Mouse (Mus musculus): ENCODE measurements around the gene Rap1gds1. TPM values are rescaled to one million over a fixed set of nuclear protein-coding genes. Genes with fewer than 3 reads are reported as not detected.

Gene Rap1gds1
- polyA plus RNA-seq, 1 experiment from 2014 or later, result 61.3 TPM

DNA sequence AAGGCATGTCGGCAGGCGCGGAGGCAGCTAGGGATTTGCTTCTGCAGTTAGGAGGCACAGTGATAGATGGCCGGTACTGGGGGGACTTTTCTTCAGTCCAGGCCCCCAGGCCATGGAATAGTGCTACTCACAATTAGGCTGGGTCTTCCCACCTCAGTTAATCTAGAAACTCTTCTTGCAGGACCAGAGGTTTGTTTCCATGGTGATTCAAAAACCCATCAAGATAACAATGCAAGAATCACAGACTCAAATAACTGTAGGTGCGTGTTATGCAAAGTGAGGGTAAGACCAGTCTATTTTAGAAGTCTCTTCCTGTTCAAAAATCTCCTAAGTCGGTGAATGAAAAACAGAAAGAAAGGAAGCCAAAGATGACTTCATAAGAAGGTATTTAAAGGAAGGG, 4.8 kb upstream of the Rap1gds1 start:
- Histone ChIP-seq H3K27ac (no peak overlapping the region), H3K4me3 (no peak overlapping the region), H3K9me3 (no peaks in the 10 kb centered on the region), H3K36me3 (no peaks in the 10 kb centered on the region), H3K27me3 (ENCODE audit: insufficient read depth, poor library complexity, severe bottlenecking) (peaks cover 7% of the 10 kb centered on the region; the same call in 1 of the 2 replicates), H3K4me1 (replicated peaks) (peaks cover 17% of the 10 kb centered on the region; the same call in 1 of the 2 replicates)
- 92% methylated on average over 6 of the region's 6 CpGs for WGBS
- no peak for DNase-seq (ENCODE audit: low spot score)

DNA sequence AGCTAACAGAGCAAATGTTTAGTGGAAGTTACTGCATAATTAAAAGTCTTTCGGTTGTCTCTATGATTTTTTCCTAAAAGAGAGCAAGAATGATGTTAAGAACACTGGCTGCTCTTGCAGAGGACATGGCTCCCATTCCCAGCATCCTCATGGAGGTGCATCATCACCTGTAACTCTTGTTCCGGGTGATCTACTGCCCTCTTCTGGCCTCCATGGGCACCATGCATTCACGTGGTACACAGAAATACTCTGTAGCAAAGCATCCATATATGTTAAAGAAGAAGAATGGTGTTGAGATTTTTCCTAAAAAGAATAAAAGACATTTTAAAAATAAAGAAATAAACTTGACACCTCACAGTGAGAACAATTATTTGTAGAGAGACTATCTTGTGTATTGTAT, 3.0 kb upstream of the Rap1gds1 start:
- H3K4me1 ChIP-seq (replicated peaks), result peaks cover 25% of the 10 kb centered on the region; the same call in 1 of the 2 replicates
- no peaks in the 10 kb centered on the region for H3K36me3 ChIP-seq
- H3K9me3 ChIP-seq, result no peaks in the 10 kb centered on the region
- H3K27me3 ChIP-seq (ENCODE audit: insufficient read depth, poor library complexity, severe bottlenecking), result peaks cover 7% of the 10 kb centered on the region; the same call in 1 of the 2 replicates
- H3K27ac ChIP-seq, result no peak overlapping the region
- WGBS, result 78% methylated on average over 3 of the region's 3 CpGs
- no peak for DNase-seq (ENCODE audit: low spot score)
- H3K4me3 ChIP-seq, result no peak overlapping the region

DNA sequence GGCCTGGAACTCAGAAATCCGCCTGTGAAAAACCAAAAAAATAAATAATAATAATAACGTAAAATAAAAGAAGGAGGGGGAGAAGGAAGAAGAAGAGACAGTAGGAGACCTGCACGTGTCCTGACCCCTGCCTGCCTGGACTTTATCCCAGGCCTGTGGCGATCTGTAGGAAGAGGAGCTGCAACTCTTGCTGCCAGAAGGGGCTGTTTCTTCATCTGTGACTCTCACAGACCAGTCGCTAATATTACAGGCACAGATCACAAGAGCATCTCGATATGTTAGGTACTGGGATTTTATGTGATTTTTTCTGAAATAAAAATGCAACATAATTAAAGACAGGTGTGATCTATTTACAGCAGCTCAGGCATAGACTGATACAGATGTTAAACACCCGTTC, 1.1 kb upstream of the Rap1gds1 start:
- Histone ChIP-seq H3K27me3 (ENCODE audit: insufficient read depth, poor library complexity, severe bottlenecking) (peaks cover 7% of the 10 kb centered on the region; the same call in 1 of the 2 replicates), H3K4me1 (replicated peaks) (peaks cover 25% of the 10 kb centered on the region; the same call in 1 of the 2 replicates), H3K27ac (peak overlapping the region; percentile 95), H3K9me3 (no peaks in the 10 kb centered on the region), H3K4me3 (peak overlapping the region; percentile 90), H3K36me3 (no peaks in the 10 kb centered on the region)
- DNase-seq (ENCODE audit: low spot score), result no peak
- WGBS, result 16% methylated on average over 7 of the region's 7 CpGs

DNA sequence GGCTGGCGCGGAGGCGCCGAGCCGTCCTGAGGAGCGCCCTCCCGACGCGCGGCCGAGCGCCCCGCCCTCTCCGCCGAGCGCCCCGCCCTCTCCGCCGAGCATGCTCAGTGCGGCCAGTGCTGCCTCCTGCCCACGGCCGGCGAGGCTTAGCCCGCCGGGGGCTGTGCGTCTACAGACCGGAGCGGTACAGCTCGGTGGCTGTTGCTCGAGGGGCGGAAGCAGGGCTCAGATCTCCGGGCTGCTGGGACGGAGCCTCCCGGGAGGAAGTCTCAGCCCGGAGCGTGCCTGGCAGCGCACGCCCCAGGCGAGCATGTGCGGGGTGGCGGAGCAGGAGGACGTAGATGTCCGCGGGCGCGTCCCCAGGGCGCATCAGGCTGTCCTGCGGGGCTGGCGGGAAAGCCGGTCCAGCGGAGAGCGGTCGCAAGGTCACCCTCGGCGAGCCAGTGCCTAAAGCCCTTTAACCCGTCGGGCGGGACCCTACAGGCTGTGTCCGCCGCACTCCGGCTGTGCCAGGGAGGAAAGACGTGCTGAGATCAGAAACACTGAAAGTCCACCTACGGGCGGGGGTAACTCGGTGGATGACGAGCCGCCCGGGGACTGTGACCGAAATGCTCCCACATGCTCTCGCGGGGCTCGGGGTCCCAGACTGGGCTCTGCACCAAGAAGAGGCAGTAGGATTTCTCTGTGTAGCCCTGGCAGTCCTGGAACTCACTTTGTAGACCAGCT, 495 bp upstream of the Rap1gds1 start:
- H3K27me3 ChIP-seq (ENCODE audit: insufficient read depth, poor library complexity, severe bottlenecking), result peaks cover 7% of the 10 kb centered on the region; the same call in 1 of the 2 replicates
- H3K36me3 ChIP-seq, result no peaks in the 10 kb centered on the region
- peak overlapping the region; percentile 90 for H3K4me3 ChIP-seq
- WGBS, result under 1% methylated on average over 72 of the region's 72 CpGs
- H3K4me1 ChIP-seq (replicated peaks), result peaks cover 25% of the 10 kb centered on the region; the same call in 1 of the 2 replicates
- no peaks in the 10 kb centered on the region for H3K9me3 ChIP-seq
- peak overlapping the region; percentile 95 for H3K27ac ChIP-seq
- DNase-seq (ENCODE audit: low spot score), result peak; percentile 92

DNA sequence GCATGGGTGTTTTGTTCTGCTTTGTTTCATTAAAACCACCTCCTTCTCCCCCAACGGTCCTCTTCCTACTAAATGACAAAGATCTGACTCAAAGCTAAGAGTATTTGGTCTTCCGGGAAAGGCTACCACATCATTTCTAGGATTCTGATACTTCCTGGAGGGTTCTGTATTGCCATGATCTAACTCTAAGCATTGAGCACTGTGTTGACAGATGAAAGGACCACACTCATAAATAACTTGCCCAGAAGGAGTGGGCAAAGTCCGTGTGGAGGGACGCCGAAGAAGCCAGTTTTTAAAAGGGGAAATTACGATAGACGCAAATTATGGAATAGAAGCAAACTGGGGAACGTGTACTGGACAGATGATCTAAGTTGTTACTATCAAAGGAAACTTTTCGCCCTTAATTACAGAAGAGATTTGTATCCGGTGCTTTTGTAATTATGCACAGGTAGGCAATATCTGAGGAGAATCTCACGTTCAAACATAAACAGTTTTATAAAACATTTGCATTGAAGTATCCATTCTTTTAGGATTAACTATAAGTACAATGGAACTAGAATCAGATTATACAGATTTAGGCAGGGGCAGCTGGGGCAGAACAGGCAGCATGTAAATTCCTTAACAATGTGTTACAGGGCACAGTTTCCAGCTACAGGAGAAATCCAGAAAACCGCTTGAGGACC, 1.1 kb downstream of the Rap1gds1 start:
- Histone ChIP-seq H3K36me3 (no peaks in the 10 kb centered on the region), H3K27ac (peak overlapping the region; percentile 98), H3K27me3 (ENCODE audit: insufficient read depth, poor library complexity, severe bottlenecking) (peaks cover 7% of the 10 kb centered on the region; the same call in 1 of the 2 replicates), H3K4me3 (peak overlapping the region; percentile 90), H3K9me3 (no peaks in the 10 kb centered on the region), H3K4me1 (replicated peaks) (peaks cover 25% of the 10 kb centered on the region; the same call in 1 of the 2 replicates)
- 13% methylated on average over 12 of the region's 12 CpGs for WGBS
- DNase-seq (ENCODE audit: low spot score), result no peak

DNA sequence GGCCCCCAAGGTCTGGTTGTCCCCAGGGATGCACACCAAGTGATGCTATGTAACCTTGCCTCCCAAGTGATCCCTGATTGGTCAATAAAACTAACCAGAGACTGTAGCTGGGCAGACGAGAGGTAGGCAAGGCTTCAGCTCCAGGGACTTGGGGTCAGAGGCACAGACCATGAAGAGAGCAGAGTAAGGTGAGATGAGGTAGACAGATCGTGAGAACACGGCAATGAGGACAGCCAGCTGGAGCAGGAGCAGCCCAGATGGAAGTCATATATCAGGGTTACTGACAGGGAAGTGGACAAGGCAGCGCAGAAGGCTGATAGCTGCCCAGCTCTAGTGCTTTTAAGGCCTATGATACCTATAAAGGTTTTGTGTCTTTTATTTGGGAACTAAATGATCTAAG, 5.5 kb downstream of the Rap1gds1 start:
- peaks cover 9% of the 10 kb centered on the region; the same call in 1 of the 2 replicates for H3K4me1 ChIP-seq (replicated peaks)
- H3K27me3 ChIP-seq (ENCODE audit: insufficient read depth, poor library complexity, severe bottlenecking), result no peaks in the 10 kb centered on the region
- no peak overlapping the region for H3K4me3 ChIP-seq
- H3K9me3 ChIP-seq, result no peaks in the 10 kb centered on the region
- 79% methylated on average over 4 of the region's 4 CpGs for WGBS
- no peak for DNase-seq (ENCODE audit: low spot score)
- H3K36me3 ChIP-seq, result no peaks in the 10 kb centered on the region
- no peak overlapping the region for H3K27ac ChIP-seq

DNA sequence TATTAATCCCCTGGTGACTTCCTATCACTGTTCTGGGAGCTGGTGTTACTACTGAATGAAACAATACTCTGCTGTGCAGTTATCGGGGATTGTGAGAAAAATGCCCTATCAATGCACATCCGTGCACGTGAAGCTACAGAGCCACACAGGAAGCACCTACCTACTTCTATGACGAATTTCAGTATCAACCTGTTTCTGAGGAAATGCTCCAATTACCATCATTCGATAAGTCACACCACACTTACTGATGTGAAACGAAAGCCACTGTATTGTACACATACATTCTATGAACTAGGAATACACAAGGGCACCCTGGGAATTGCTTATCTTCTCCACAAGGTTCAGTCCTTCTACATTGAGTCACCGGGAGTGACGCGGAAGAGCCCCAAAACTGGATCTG, 10.9 kb downstream of the Rap1gds1 start:
- Histone ChIP-seq H3K27me3 (ENCODE audit: insufficient read depth, poor library complexity, severe bottlenecking) (no peaks in the 10 kb centered on the region), H3K4me1 (replicated peaks) (no peaks in the 10 kb centered on the region), H3K4me3 (no peak overlapping the region), H3K27ac (no peak overlapping the region), H3K9me3 (no peaks in the 10 kb centered on the region), H3K36me3 (peaks cover 15% of the 10 kb centered on the region)
- no peak for DNase-seq (ENCODE audit: low spot score)
- 97% methylated on average over 9 of the region's 9 CpGs for WGBS

DNA sequence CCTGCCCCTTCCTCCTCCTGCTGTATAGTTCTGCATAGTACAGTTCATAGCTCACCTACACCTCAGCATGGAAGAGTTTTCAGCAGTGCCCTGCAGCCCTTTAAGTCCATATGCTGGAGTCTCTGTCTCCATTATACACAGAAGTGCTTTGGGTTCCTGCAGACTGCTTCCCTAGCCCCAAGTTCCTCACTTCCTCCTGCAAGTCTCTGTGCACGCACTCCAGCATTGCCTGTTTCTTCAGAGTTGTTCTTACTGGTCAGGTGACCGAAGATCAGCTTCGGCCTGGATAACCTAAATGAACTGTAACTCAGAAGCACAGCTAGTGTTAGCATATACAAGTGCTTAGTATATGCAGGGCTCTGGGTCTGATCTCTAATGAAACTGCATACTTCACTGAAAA, 12.9 kb downstream of the Rap1gds1 start:
- H3K27me3 ChIP-seq (ENCODE audit: insufficient read depth, poor library complexity, severe bottlenecking), result no peaks in the 10 kb centered on the region
- H3K36me3 ChIP-seq, result peaks cover 15% of the 10 kb centered on the region
- no peak overlapping the region for H3K27ac ChIP-seq
- H3K4me3 ChIP-seq, result no peak overlapping the region
- WGBS, result 97% methylated on average over 3 of the region's 3 CpGs
- no peak for DNase-seq (ENCODE audit: low spot score)
- H3K9me3 ChIP-seq, result no peaks in the 10 kb centered on the region
- no peaks in the 10 kb centered on the region for H3K4me1 ChIP-seq (replicated peaks)

DNA sequence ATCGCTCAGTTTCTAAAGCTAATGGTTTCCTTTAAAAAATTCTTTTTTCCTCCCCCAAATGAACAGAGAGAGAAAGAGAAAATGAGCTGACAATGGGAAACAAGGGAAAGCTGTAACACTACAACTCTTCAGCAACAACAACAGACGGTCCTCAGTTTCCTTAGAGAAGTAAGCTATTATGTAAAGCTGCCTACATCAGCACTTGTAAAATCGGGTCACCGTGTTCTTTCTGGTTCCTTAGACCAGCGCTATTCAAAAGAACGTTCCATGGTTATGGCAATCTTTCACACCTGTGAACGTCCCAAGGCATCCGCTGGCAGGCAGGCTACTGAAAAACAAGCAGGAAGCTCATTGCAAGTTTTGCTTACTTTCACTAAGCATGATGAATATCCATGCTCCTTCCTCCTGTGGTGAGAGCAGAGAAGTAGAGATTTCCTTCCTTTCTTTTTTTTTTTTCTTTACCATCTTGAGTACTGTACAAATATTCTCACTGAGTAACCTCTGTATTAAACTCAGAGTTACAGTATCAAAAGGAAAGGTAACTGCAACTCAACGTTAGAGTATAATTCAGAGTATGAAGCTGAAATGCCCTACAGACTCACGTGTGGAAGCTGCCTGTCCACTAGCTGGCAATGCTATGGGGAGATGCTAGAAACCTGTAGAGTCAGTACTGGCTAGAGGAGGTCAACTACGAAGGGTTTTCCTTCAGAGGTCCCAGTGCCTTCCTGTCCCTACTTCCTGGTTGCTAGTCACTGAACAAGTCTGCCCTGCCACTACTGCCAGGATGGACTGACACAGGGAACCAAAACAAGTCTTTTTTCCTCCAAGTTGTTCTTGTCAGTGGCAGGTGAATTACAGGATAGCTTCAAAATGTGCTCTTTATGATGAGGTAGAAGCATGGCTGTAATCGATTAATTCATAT, 26.0 kb downstream of the Rap1gds1 start:
- DNase-seq (ENCODE audit: low spot score), result no peak
- Histone ChIP-seq H3K4me3 (no peak overlapping the region), H3K27ac (no peak overlapping the region), H3K36me3 (peaks cover 31% of the 10 kb centered on the region), H3K9me3 (no peaks in the 10 kb centered on the region), H3K27me3 (ENCODE audit: insufficient read depth, poor library complexity, severe bottlenecking) (no peaks in the 10 kb centered on the region), H3K4me1 (replicated peaks) (no peaks in the 10 kb centered on the region)
- 93% methylated on average over 12 of the region's 12 CpGs for WGBS

DNA sequence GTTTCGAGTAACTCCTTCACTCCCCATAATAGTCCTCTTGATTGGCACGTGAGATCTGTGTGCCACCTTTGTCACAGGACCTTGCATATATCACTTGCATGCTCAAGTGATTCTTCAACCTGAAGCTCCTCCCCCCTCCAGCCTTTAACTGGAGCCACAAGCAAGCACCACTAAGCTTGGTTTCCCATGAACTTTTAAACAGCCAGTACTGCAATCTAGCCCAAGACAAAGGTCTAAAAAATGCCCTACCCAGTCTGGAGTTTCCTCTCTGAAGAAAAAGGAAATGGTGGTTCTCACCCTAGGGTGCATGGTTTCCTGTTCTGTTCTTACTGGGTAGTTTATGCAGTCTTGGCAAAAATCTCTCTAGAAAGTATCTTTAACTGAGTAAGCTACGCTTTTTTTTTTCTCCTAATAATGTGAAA, 32.6 kb downstream of the Rap1gds1 start:
- H3K4me3 ChIP-seq, result no peak overlapping the region
- 0 out of 2 replicates have a peak, but pooled peaks cover 5% of the 10 kb centered on the region for H3K9me3 ChIP-seq
- H3K27ac ChIP-seq, result no peak overlapping the region
- H3K36me3 ChIP-seq, result peaks cover 25% of the 10 kb centered on the region
- DNase-seq (ENCODE audit: low spot score), result no peak
- H3K4me1 ChIP-seq (replicated peaks), result no peaks in the 10 kb centered on the region
- WGBS, result 89% methylated on average over 3 of the region's 3 CpGs
- H3K27me3 ChIP-seq (ENCODE audit: insufficient read depth, poor library complexity, severe bottlenecking), result no peaks in the 10 kb centered on the region

DNA sequence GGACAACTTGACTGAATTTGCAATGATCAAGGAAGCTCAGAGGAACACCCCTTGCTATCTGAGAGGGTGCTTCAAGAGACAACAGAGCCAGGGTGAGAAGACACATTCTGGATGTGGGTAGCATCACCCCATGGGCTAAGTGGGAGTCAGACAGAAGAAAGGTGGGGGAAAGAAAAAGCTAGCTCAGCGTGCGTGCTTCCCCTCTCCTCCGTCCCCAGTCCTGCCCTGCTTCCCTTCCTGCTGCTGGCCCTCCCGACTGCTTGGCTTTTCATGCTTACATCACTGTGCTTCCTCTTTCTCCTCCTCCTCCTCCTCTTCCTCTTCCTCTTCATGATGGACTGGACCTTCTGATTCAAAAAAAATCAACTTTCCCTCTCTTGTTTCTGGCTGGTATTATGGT, 33.1 kb downstream of the Rap1gds1 start:
- H3K4me1 ChIP-seq (replicated peaks), result no peaks in the 10 kb centered on the region
- no peaks in the 10 kb centered on the region for H3K27me3 ChIP-seq (ENCODE audit: insufficient read depth, poor library complexity, severe bottlenecking)
- no peak overlapping the region for H3K4me3 ChIP-seq
- WGBS, result 82% methylated on average over 4 of the region's 4 CpGs
- no peak for DNase-seq (ENCODE audit: low spot score)
- no peak overlapping the region for H3K27ac ChIP-seq
- 0 out of 2 replicates have a peak, but pooled peaks cover 5% of the 10 kb centered on the region for H3K9me3 ChIP-seq
- peaks cover 24% of the 10 kb centered on the region for H3K36me3 ChIP-seq

DNA sequence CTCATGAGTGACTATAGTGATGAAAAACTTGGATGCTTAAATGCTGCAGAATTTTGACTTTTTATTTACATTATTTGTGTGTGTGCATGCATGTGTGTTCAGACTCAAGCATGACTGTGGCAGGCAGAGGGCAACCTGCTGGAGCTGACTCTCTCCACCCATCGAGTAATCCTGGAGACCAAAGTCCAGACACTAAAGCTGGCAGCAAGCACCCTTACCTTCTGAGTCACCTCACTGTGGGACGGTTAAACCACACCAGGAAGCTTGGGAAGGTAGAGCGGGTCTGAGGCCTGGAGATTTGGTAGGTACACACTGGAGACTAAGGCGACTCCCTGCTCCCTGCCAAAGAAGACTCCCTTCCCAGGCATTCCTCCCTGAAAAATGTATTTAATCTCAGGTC, 38.0 kb downstream of the Rap1gds1 start:
- H3K9me3 ChIP-seq, result 0 out of 2 replicates have a peak, but pooled peaks cover 5% of the 10 kb centered on the region
- no peak overlapping the region for H3K4me3 ChIP-seq
- no peaks in the 10 kb centered on the region for H3K4me1 ChIP-seq (replicated peaks)
- H3K36me3 ChIP-seq, result peaks cover 23% of the 10 kb centered on the region
- WGBS, result 89% methylated on average over 4 of the region's 4 CpGs
- H3K27ac ChIP-seq, result no peak overlapping the region
- no peaks in the 10 kb centered on the region for H3K27me3 ChIP-seq (ENCODE audit: insufficient read depth, poor library complexity, severe bottlenecking)
- no peak for DNase-seq (ENCODE audit: low spot score)

Measured in hindbrain, embryonic 10.5 days (tissue).